Comparison of ENCODE assay signal across 9 mouse cellular contexts in genomic region chr17:23773676-23774075, GRCm38 (mm10). TPM values are rescaled to one million over a fixed set of nuclear protein-coding genes. Genes with fewer than 3 reads are reported as not detected.
"Had no signal": no experiment of that assay in that cellular context is flagged by ENCODE, and none has a peak within 500 bp of the region (broad histone marks: within the 10 kb centered on the region; RNA-seq: fewer than 3 reads in every experiment).

No protein-coding gene starts in this region.

- H3K9ac ChIP-seq: liver, embryonic 12.5 days; liver, embryonic 14.5 days; lung, embryonic 14.5 days; neural tube, embryonic 12.5 days had no signal

- H3K4me3 ChIP-seq: liver, embryonic 12.5 days; midbrain, embryonic 10.5 days; myocyte; neural tube, embryonic 12.5 days had no signal

- H3K36me3 ChIP-seq: liver, embryonic 12.5 days had no signal

- H3K4me2 ChIP-seq: lung, embryonic 14.5 days had no signal

- H3K27ac ChIP-seq: liver, embryonic 12.5 days; liver, embryonic 14.5 days; midbrain, embryonic 10.5 days; neural tube, embryonic 12.5 days had no signal

- H3K9me3 ChIP-seq: liver, embryonic 12.5 days; midbrain, embryonic 10.5 days; neural tube, embryonic 12.5 days had no signal

- ATAC-seq: midbrain, embryonic 16.5 days had no signal

- H3K27me3 ChIP-seq: liver, embryonic 12.5 days; neural tube, embryonic 12.5 days had no signal

RNA-seq across cellular contexts. Expression of gene Kremen2, which starts 28.0 kb away (rescaled TPM):
- total RNA-seq: megakaryocyte, adult 5-6 weeks had no signal
- polyA plus RNA-seq: liver, embryonic 16.5 days; lung, embryonic 14.5 days had no signal
